In genomic region chr2:126783370-126783769, GRCm38 (mm10) we compare ENCODE assay signal across 26 mouse cellular contexts. TPM values are rescaled to one million over a fixed set of nuclear protein-coding genes. Genes with fewer than 3 reads are reported as not detected.
"Had no signal": no experiment of that assay in that cellular context is flagged by ENCODE, and none has a peak within 500 bp of the region (broad histone marks: within the 10 kb centered on the region; RNA-seq: fewer than 3 reads in every experiment).

Gene Usp50 (minus strand): TSS chr2:126783470.

- ATAC-seq: hindbrain, embryonic 16.5 days; liver, embryonic 12.5 days had no signal

- H3K9ac ChIP-seq: heart, embryonic 13.5 days; heart, embryonic 15.5 days; hindbrain, embryonic 14.5 days; kidney, embryonic 15.5 days; limb, embryonic 13.5 days; limb, embryonic 15.5 days; liver, embryonic 12.5 days; liver, embryonic 14.5 days had no signal

- H3K4me3 ChIP-seq: heart, adult 2 months; heart, embryonic 13.5 days; heart, embryonic 15.5 days; kidney, embryonic 15.5 days; limb, embryonic 13.5 days; limb, embryonic 15.5 days; liver, embryonic 12.5 days had no signal

- H3K36me3 ChIP-seq: heart, embryonic 13.5 days; heart, embryonic 15.5 days; kidney, embryonic 15.5 days; limb, embryonic 13.5 days; limb, embryonic 15.5 days; liver, embryonic 12.5 days had no signal

- H3K9me3 ChIP-seq: heart, embryonic 13.5 days; heart, embryonic 15.5 days; kidney, embryonic 15.5 days; limb, embryonic 13.5 days; limb, embryonic 15.5 days; liver, embryonic 12.5 days had no signal

- H3K27ac ChIP-seq: heart, adult 2 months; heart, embryonic 13.5 days; heart, embryonic 15.5 days; hindbrain, embryonic 14.5 days; kidney, embryonic 15.5 days; kidney, postnatal 0 days; limb, embryonic 13.5 days; limb, embryonic 15.5 days; liver, embryonic 12.5 days; liver, embryonic 14.5 days had no signal

- H3K4me2 ChIP-seq: heart, embryonic 11.5 days; heart, embryonic 13.5 days; heart, embryonic 15.5 days; hindbrain, embryonic 14.5 days; kidney, embryonic 15.5 days; limb, embryonic 13.5 days; limb, embryonic 15.5 days; liver, embryonic 12.5 days had no signal

- H3K27me3 ChIP-seq: heart, embryonic 13.5 days; heart, embryonic 15.5 days; kidney, embryonic 15.5 days; limb, embryonic 13.5 days; limb, embryonic 15.5 days; liver, embryonic 12.5 days had no signal

- DNase-seq: gastrocnemius, postnatal 14 days; gastrocnemius, postnatal 36 days; heart, adult 2 months; heart, postnatal 14 days; heart, postnatal 36 days; kidney, adult 11 months; kidney, adult 2 months; kidney, adult 9 months; kidney, postnatal 14 days; kidney, postnatal 36 days; layer of hippocampus, adult 9-11 months; layer of hippocampus, postnatal 36 days; left cerebral cortex, postnatal 4 days had no signal

RNA-seq across cellular contexts. Expression of gene Usp50, which starts in this region (rescaled TPM):
- total RNA-seq: gastrocnemius, adult 8-10 months; heart, adult 2 months; heart, postnatal 36 days; left cerebral cortex, postnatal 10 days; left cerebral cortex, postnatal 4 days had no signal
